Mouse (Mus musculus): ENCODE measurements at regions not wholly inside any gene's neighbourhood (a gene's known extent, or its start where the extent isn't known, plus 50 kb on each side); places are given as distances from the start of the nearest gene placed in this dataset.

GRCm38 (mm10) chr19:32958276-32958675, 201.0 kb downstream of the Pten start:
- TF ChIP-seq CTCF (IDR thresholded peaks at IDR 0.05): no peak
- TF ChIP-seq POLR2A (IDR thresholded peaks at IDR 0.05; ENCODE audit: insufficient read depth, low read depth, low read length): no peak
